Mouse (Mus musculus) brain, embryonic 14.5 days (tissue): ENCODE measurements around the gene Gtf2a2. TPM values are rescaled to one million over a fixed set of nuclear protein-coding genes. Genes with fewer than 3 reads are reported as not detected.

Experiments
- DNase-seq: peaks from one replicate; pipeline ENCODE4 v3.0.0-alpha.2; 2011; ENCODE audit warnings: low read depth
- CTCF ChIP-seq: fragments of 200-500 bp; IDR thresholded peaks from 2 replicates; pipeline ENCODE4 v1.5.1; 2012; ENCODE audit warnings: inconsistent platforms, mild to moderate bottlenecking, moderate library complexity, borderline replicate concordance; ENCODE audit not compliant: insufficient read depth, insufficient read length; ENCODE audit errors: extremely low read depth
- POLR2A ChIP-seq: fragments of 200-500 bp; IDR thresholded peaks from 2 replicates; pipeline ENCODE4 v1.6.1; 2012; ENCODE audit warnings: mild to moderate bottlenecking, inconsistent platforms, borderline replicate concordance; ENCODE audit not compliant: poor library complexity, insufficient read depth, insufficient read length, severe bottlenecking; ENCODE audit errors: extremely low read depth
- polyA plus RNA-seq: library from polyadenylated mRNA; depleted of rRNA; stranded (reverse); fragments of >200 nt; gene quantifications from 2 replicates; pipeline ENCODE4 v1.2.3, GENCODE M21; 2012; rRNA removed

Gtf2a2 gene
- polyA plus RNA-seq, 1 experiment = 103 TPM

DNA sequence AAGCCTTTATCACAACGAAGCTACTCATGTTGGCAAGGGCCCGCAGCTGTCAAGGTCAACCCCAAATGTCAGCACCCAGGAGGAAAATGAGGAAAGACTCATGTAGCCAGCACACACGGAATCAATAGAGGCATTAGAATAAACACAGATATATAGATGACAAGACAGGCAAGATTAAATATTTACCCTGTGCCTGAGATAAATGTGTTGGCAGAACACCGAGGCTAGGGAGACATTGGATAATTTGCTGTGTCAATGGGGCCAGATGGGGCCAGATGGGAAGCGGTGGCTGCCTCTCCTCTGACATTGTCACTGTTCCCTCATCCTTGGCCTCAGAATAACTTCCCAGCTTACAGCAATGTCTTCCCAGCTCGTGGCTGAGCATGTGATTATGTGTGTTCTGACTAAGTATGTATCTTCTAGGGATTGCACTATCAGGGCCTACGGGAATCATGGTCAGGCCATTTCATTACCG, 57.6 kb downstream of the Gtf2a2 start:
- peak; percentile 18 for DNase-seq
- TF ChIP-seq CTCF (no peak), POLR2A (no peak)

DNA sequence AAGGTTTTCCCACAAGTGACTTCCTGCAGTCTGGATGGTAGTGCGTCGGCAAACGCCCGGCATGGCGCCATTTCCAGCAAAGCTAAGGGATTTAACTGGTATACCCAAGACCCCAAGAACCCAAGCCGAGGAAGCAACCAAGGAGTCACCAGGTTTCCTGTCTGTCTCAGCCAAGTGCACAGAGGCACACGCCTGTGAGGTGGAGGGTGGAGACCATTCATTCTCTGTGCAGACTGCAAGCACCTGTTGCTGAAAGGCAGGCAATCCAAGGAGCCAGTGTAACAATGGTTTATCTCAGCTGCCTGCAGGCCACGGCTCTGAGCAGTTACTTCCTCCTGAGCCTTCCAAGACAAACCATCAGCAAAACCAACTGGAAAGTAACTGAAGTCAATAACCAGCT, 60.0 kb downstream of the Gtf2a2 start:
- no peak for TF ChIP-seq CTCF
- no peak for TF ChIP-seq POLR2A
- DNase-seq = no peak

Other genes starting within 250 kb of the Gtf2a2 start
- gene Bnip2, start 23.1 kb upstream of the Gtf2a2 start, polyA plus RNA-seq = 71.6 and 85.3 TPM in 2 replicates
- not detected in 2 replicates for gene Gcnt3, start 25.5 kb downstream of the Gtf2a2 start, polyA plus RNA-seq
- 3.1 and 5.0 TPM in 2 replicates for gene Fam81a, start 130.0 kb downstream of the Gtf2a2 start, polyA plus RNA-seq
- 2.8 and 4.6 TPM in 2 replicates for gene Myo1e, start 194.8 kb downstream of the Gtf2a2 start, polyA plus RNA-seq